Mouse (Mus musculus) liver, embryonic 14.5 days (tissue): ENCODE results near the gene Lamp1.

Experiments used
- CTCF ChIP-seq: IDR thresholded peaks from 2 replicates; pipeline ENCODE4 v1.5.1; 2016; ENCODE audit warnings: antibody characterized with exemption, low read depth, control low read depth
- EP300 ChIP-seq: IDR thresholded peaks from 2 replicates; pipeline ENCODE4 v1.6.1; 2016; ENCODE audit warnings: antibody characterized with exemption, low read depth

GRCm38 (mm10) chr8:13141681-13142080, 17.3 kb upstream of the Lamp1 start:
- TF ChIP-seq CTCF, result no peak
- no peak for TF ChIP-seq EP300
